Mouse (Mus musculus): ENCODE data around the gene 4933427D14Rik. TPM values are rescaled to one million over a fixed set of nuclear protein-coding genes. Genes with fewer than 3 reads are reported as not detected.

4933427D14Rik gene
- total RNA-seq, 1 experiment: 8.3 TPM

- no peak overlapping the region for H3K27ac ChIP-seq (ENCODE audit: insufficient read depth, low read depth, low read length, poor library complexity, severe bottlenecking)
- TF ChIP-seq MAFK (IDR thresholded peaks at IDR 0.05; ENCODE audit: insufficient read depth, low read depth, low read length) (no peak), ZC3H11A (IDR thresholded peaks at IDR 0.05; ENCODE audit: borderline replicate concordance, low read depth, low read length) (no peak), CHD2 (IDR thresholded peaks at IDR 0.05; ENCODE audit: low read depth, low read length) (no peak), HCFC1 (IDR thresholded peaks at IDR 0.05; ENCODE audit: borderline replicate concordance, insufficient read depth, low read length) (no peak), ZNF384 (IDR thresholded peaks at IDR 0.05; ENCODE audit: low read depth, low read length) (no peak)
- peaks cover 0 to 2% of the 10 kb centered on the region in 2 experiments; a peak in 1 of 4 replicates for H3K4me1 ChIP-seq (ENCODE audit: control insufficient read depth in 2 of 2, insufficient read depth in 2 of 2, low read length in 2 of 2, poor library complexity in 1 of 2)
Measured at GRCm38 (mm10) chr11:72223414-72223813, 16.2 kb upstream of the 4933427D14Rik start.

GRCm38 (mm10) chr11:72221278-72221677 is 14.0 kb upstream of the 4933427D14Rik start:
- Histone ChIP-seq H3K9me3 (ENCODE audit: control insufficient read depth, insufficient read depth, low read depth, low read length) (no peaks in the 10 kb centered on the region), H3K27ac (ENCODE audit: insufficient read depth, low read depth, low read length, poor library complexity, severe bottlenecking) (no peak overlapping the region), H3K4me1 (ENCODE audit: control insufficient read depth in 2 of 2, insufficient read depth in 2 of 2, low read length in 2 of 2, poor library complexity in 1 of 2) (peaks cover 0 to 2% of the 10 kb centered on the region in 2 experiments; a peak in 1 of 4 replicates), H3K9ac (ENCODE audit: insufficient read depth, low read depth, low read length, poor library complexity, severe bottlenecking) (no peak overlapping the region), H3K4me3 (ENCODE audit: insufficient read depth in 1 of 2, low read depth in 1 of 2, low read length in 2 of 2, poor library complexity in 1 of 2, severe bottlenecking in 1 of 2) (no peak overlapping the region), H3K36me3 (ENCODE audit: control insufficient read depth, insufficient read depth, low read length, poor library complexity, severe bottlenecking) (no peaks in the 10 kb centered on the region)
- TF ChIP-seq CHD2 (IDR thresholded peaks at IDR 0.05; ENCODE audit: low read depth, low read length) (no peak), ZC3H11A (IDR thresholded peaks at IDR 0.05; ENCODE audit: borderline replicate concordance, low read depth, low read length) (peak; percentile 44; the same call in 1 of the 2 replicates), HCFC1 (IDR thresholded peaks at IDR 0.05; ENCODE audit: borderline replicate concordance, insufficient read depth, low read length) (no peak), ZNF384 (IDR thresholded peaks at IDR 0.05; ENCODE audit: low read depth, low read length) (no peak)
- in situ Hi-C loops (cut with MboI; ENCODE audit: low sequenced_read_pairs in 2 of 2, unreplicated experiment in 2 of 2): loop anchor here in 1 of 2 experiments (25.0 kb wide), 1 partner anchor 216 kb away; the partner anchor contains the start of genes Ggt6 and Mybbp1a
- DNase-seq (ENCODE audit: low read depth, low spot score): peak; percentile 69

More at GRCm38 (mm10) chr11:72223414-72223813, 16.2 kb upstream of the 4933427D14Rik start:
- Histone ChIP-seq H3K4me3 (ENCODE audit: insufficient read depth in 1 of 2, low read depth in 1 of 2, low read length in 2 of 2, poor library complexity in 1 of 2, severe bottlenecking in 1 of 2) (no peak overlapping the region), H3K9ac (ENCODE audit: insufficient read depth, low read depth, low read length, poor library complexity, severe bottlenecking) (no peak overlapping the region), H3K9me3 (ENCODE audit: control insufficient read depth, insufficient read depth, low read depth, low read length) (no peaks in the 10 kb centered on the region), H3K36me3 (ENCODE audit: control insufficient read depth, insufficient read depth, low read length, poor library complexity, severe bottlenecking) (no peaks in the 10 kb centered on the region)
- DNase-seq (ENCODE audit: low read depth, low spot score): no peak
- in situ Hi-C loops (cut with MboI; ENCODE audit: low sequenced_read_pairs in 2 of 2, unreplicated experiment in 2 of 2): loop anchor here in 1 of 2 experiments (25.0 kb wide), 1 partner anchor 214 kb away; the partner anchor contains the start of genes Ggt6 and Mybbp1a

- Histone ChIP-seq H3K9ac (ENCODE audit: insufficient read depth, low read depth, low read length, poor library complexity, severe bottlenecking) (no peak overlapping the region), H3K9me3 (ENCODE audit: control insufficient read depth, insufficient read depth, low read depth, low read length) (no peaks in the 10 kb centered on the region), H3K27ac (ENCODE audit: insufficient read depth, low read depth, low read length, poor library complexity, severe bottlenecking) (no peak overlapping the region), H3K4me1 (ENCODE audit: control insufficient read depth in 2 of 2, insufficient read depth in 2 of 2, low read length in 2 of 2, poor library complexity in 1 of 2) (no peaks in the 10 kb centered on the region), H3K36me3 (ENCODE audit: control insufficient read depth, insufficient read depth, low read length, poor library complexity, severe bottlenecking) (no peaks in the 10 kb centered on the region), H3K4me3 (ENCODE audit: insufficient read depth in 1 of 2, low read depth in 1 of 2, low read length in 2 of 2, poor library complexity in 1 of 2, severe bottlenecking in 1 of 2) (no peak overlapping the region)
- in situ Hi-C loops (cut with MboI; ENCODE audit: low sequenced_read_pairs in 2 of 2, unreplicated experiment in 2 of 2): loop anchor here (5.0 to 25.0 kb wide), 3 partner anchors 120 to 220 kb away; partner anchors contain the start of genes Ggt6 (in 1 of the 2) and Mybbp1a (in 1 of the 2)
- no peak for TF ChIP-seq HCFC1 (IDR thresholded peaks at IDR 0.05; ENCODE audit: borderline replicate concordance, insufficient read depth, low read length)
- no peak for TF ChIP-seq CHD2 (IDR thresholded peaks at IDR 0.05; ENCODE audit: low read depth, low read length)
- no peak for TF ChIP-seq ZNF384 (IDR thresholded peaks at IDR 0.05; ENCODE audit: low read depth, low read length)
- no peak for TF ChIP-seq ZC3H11A (IDR thresholded peaks at IDR 0.05; ENCODE audit: borderline replicate concordance, low read depth, low read length)
- DNase-seq (ENCODE audit: low read depth, low spot score): no peak
Measured at GRCm38 (mm10) chr11:72217116-72217515, 9.9 kb upstream of the 4933427D14Rik start.

- Histone ChIP-seq H3K27ac (ENCODE audit: insufficient read depth, low read depth, low read length, poor library complexity, severe bottlenecking) (peak within 1 kb of the TSS; percentile 26; the same call in 1 of the 2 replicates), H3K4me1 (ENCODE audit: control insufficient read depth in 2 of 2, insufficient read depth in 2 of 2, low read length in 2 of 2, poor library complexity in 1 of 2) (no peaks in the 10 kb centered on the region), H3K36me3 (ENCODE audit: control insufficient read depth, insufficient read depth, low read length, poor library complexity, severe bottlenecking) (peaks cover 6% of the 10 kb centered on the region), H3K9me3 (ENCODE audit: control insufficient read depth, insufficient read depth, low read depth, low read length) (no peaks in the 10 kb centered on the region), H3K9ac (ENCODE audit: insufficient read depth, low read depth, low read length, poor library complexity, severe bottlenecking) (peak within 1 kb of the TSS; percentile 90), H3K4me3 (ENCODE audit: insufficient read depth in 1 of 2, low read depth in 1 of 2, low read length in 2 of 2, poor library complexity in 1 of 2, severe bottlenecking in 1 of 2) (peak within 1 kb of the TSS; percentile 80 to 94)
- no peak for DNase-seq (ENCODE audit: low read depth, low spot score)
- in situ Hi-C loops (cut with MboI; ENCODE audit: low sequenced_read_pairs in 2 of 2, unreplicated experiment in 2 of 2): loop anchor here (5.0 to 25.0 kb wide), 3 partner anchors 122 to 222 kb away; partner anchors contain the start of genes Ggt6 (in 1 of the 2) and Mybbp1a (in 1 of the 2)
- no peak for TF ChIP-seq ZNF384 (IDR thresholded peaks at IDR 0.05; ENCODE audit: low read depth, low read length)
- TF ChIP-seq MAFK (IDR thresholded peaks at IDR 0.05; ENCODE audit: insufficient read depth, low read depth, low read length): no peak
- no peak for TF ChIP-seq HCFC1 (IDR thresholded peaks at IDR 0.05; ENCODE audit: borderline replicate concordance, insufficient read depth, low read length)
Measured at GRCm38 (mm10) chr11:72215410-72215797, 8.1 kb upstream of the 4933427D14Rik start, which contains the start of gene Med31. Gene Med31 (minus strand): TSS chr11:72215592.

Measured in ES-E14 (cell line).